Mouse (Mus musculus): ENCODE results near the gene Vmn2r75.
"Not testable (repeated sequence)": the region's sequence is repeated elsewhere in the genome, so short reads cannot be mapped to it uniquely, and the experiment has no call there.

Gene Vmn2r75

DNA sequence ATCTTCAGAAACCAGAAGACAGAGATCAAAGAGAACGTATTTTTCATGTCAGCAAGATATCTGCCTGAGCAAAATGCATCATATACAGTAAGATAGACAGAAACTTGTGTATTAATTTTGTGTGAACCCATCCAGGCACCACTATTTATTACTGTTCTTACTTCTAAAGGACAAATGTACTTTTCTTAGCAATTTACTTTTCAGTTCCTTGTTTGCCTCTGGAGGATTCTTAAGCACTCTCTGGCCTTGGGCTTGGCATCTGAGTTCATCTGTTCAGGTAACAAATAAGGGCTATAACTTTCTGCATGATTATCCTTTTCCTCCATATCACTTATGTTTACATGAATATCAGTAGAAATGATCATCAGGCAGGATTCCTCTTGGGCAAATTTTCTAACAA is at the start of gene Vmn2r75:
Gene Vmn2r75 (minus strand): TSS at position 101 of the 400 bp plus-strand sequence.
- in situ Hi-C loops (cut with MboI; ENCODE audit: unreplicated experiment in 2 of 2) = not testable (repeated sequence)

DNA sequence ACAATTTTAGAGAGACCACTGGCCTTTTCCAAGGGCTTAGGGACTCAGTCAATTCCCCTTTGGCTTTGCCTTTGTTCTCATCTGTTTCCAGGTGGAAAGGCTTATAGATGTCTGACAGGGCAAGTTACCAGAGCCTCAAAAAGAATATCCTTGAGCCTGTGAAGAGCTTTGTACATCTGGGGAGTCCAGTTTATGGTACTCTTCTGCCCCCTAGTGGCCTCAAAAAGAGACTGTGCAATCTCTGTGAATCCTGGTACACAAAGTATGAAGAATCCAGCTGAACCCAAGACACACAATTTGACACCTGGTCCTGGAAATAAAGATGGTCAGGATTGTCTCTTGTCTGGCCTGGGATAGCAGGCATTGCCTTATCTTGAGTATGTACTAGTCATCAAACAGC is 39.8 kb upstream of the Vmn2r75 start:
- in situ Hi-C loops (cut with MboI; ENCODE audit: unreplicated experiment in 2 of 2) = no loop called here

All from v-Abl transformed pro-B cells (cell line).